Mouse (Mus musculus): ENCODE results near the gene Arhgef3. TPM values are rescaled to one million over a fixed set of nuclear protein-coding genes. Genes with fewer than 3 reads are reported as not detected.
A peak's percentile ranks its signal among the peaks of the same experiment; 100 is the strongest.

Gene Arhgef3
- polyA plus RNA-seq, 1 experiment from 2014 or later, result 4.2 TPM

DNA sequence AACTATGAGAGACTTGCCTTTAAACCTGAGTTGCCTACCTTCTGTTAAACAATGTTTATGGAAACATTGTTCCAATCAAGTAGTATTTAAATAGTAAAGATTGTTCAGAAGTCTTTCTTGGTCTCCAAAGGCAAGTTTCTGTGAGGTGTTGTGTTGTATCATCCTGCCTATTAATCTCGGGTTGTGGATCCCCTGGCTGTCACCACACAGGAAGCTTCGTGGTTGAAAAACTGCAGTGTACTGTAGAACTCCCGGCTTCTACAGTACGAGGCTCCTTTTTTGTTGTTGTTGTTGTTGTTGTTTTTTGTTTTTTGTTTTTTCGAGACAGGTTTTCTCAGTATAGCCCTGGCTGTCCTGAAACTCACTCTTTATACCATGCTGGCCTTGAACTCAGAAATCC is 29.2 kb upstream of the Arhgef3 start:
- WGBS, result 88% methylated on average over 5 of the region's 5 CpGs
- ATAC-seq (ENCODE audit: low FRiP score, low read depth), result no peak
- Histone ChIP-seq H3K27me3 (replicated peaks) (no peaks in the 10 kb centered on the region), H3K4me2 (replicated peaks) (no peak overlapping the region), H3K4me1 (peaks cover 8% of the 10 kb centered on the region), H3K9ac (no peak overlapping the region), H3K4me3 (no peak overlapping the region), H3K9me3 (no peaks in the 10 kb centered on the region), H3K36me3 (peaks cover 17% of the 10 kb centered on the region; the same call in 1 of the 2 replicates), H3K27ac (no peak overlapping the region)

DNA sequence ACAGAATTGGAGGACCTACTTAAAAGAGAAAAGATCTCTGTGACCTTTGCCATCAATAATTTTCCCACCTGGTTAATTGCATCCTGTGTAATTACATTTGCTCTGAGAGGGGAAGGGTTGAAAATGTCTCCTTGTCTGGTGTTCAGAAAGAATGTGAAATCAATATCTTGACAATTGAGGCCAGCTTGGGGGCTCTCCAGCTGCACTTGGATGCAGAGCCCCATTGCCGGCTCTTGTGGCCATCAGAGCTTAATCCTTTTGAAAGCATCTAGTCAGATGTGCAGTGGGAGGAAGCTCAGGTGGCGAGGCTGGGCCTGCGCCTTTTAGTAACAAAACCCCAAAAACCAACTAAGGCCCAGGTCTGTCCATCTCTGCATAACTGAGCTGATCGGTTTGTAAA is 28.7 kb upstream of the Arhgef3 start:
- Histone ChIP-seq H3K27me3 (replicated peaks) (no peaks in the 10 kb centered on the region), H3K4me1 (peaks cover 8% of the 10 kb centered on the region), H3K4me3 (no peak overlapping the region), H3K9ac (no peak overlapping the region), H3K27ac (no peak overlapping the region), H3K4me2 (replicated peaks) (no peak overlapping the region), H3K9me3 (no peaks in the 10 kb centered on the region), H3K36me3 (peaks cover 17% of the 10 kb centered on the region; the same call in 1 of the 2 replicates)
- WGBS, result 82% methylated on average over 4 of the region's 4 CpGs
- ATAC-seq (ENCODE audit: low FRiP score, low read depth), result no peak

DNA sequence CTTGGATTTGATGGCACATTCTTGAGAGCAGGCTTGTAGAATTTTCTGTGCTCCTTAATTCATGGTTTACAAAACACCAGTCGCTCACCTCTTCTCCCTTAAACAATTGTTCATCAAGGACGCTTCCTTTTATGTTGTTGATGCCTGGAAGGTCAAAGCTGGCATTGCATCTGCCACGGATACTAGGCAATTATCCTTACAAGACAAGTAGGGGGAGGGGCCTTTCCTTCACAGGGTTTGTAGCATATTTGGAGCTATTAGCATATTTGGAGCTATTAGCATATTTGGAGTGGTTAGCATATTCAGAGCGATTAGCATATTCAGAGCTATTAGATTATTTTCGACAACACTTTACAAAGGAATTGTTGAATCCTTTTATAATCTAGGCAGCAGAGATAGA is 20.5 kb upstream of the Arhgef3 start:
- 68% methylated on average over 5 of the region's 5 CpGs for WGBS
- ATAC-seq (ENCODE audit: low FRiP score, low read depth), result no peak

DNA sequence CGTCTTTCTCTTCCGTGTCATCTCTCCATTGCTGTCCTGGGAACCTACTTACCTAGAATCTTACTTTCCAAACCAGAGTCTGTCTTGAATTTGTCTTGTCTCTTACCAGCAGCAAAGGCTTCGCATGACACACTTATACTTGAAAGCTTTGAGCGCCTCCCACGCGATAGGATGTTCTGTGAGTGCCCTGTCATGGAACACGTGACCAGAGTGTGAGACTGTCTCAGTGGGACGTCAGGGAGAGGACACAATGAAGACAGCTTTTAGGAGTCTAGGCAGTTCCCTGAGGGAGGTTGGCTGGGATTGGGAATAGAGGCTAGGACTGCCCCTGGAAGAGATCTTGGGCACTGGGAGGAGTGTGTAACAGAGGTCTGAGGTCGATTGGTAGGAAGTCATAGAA is 18.6 kb upstream of the Arhgef3 start:
- H3K4me2 ChIP-seq (replicated peaks), result no peak overlapping the region
- no peak for ATAC-seq (ENCODE audit: low FRiP score, low read depth)
- H3K27ac ChIP-seq, result no peak overlapping the region
- H3K9ac ChIP-seq, result no peak overlapping the region
- H3K4me1 ChIP-seq, result 0 out of 2 replicates have a peak, but pooled peaks cover 3% of the 10 kb centered on the region
- 62% methylated on average over 9 of the region's 9 CpGs for WGBS
- H3K9me3 ChIP-seq, result no peaks in the 10 kb centered on the region
- H3K27me3 ChIP-seq (replicated peaks), result no peaks in the 10 kb centered on the region
- H3K36me3 ChIP-seq, result peaks cover 16% of the 10 kb centered on the region
- no peak overlapping the region for H3K4me3 ChIP-seq

More for the DNA sequence above, 20.5 kb upstream of the Arhgef3 start:
- H3K36me3 ChIP-seq, result peaks cover under 1% of the 10 kb centered on the region; the same call in 1 of the 2 replicates
- H3K4me2 ChIP-seq (replicated peaks), result no peak overlapping the region
- H3K9me3 ChIP-seq, result no peaks in the 10 kb centered on the region
- H3K4me1 ChIP-seq, result 0 out of 2 replicates have a peak, but pooled peaks cover 3% of the 10 kb centered on the region
- no peak overlapping the region for H3K9ac ChIP-seq
- no peak overlapping the region for H3K27ac ChIP-seq
- no peak overlapping the region for H3K4me3 ChIP-seq
- no peaks in the 10 kb centered on the region for H3K27me3 ChIP-seq (replicated peaks)

DNA sequence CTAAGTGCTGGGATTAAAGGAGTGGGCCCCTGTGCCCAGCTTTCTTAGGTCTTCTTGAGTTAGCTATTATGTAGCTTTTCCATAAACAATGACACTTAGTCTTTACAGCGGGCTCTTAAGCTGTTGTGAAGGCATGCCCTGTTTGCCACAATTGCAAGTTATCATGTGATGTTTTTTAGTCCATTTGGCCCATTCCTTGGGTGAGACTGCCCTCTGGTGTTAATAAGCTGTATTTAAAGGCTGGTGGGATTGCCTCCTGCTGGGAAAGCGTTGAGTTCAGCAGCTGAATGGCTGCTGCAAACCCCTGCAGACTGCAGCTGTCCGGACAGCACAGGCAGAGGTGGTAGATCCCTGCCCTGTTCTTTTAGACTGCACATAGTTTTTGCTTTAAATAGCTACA is 17.9 kb upstream of the Arhgef3 start:
- no peak overlapping the region for H3K4me2 ChIP-seq (replicated peaks)
- peaks cover 20% of the 10 kb centered on the region for H3K36me3 ChIP-seq
- WGBS, result 19% methylated on average over 3 of the region's 3 CpGs
- no peaks in the 10 kb centered on the region for H3K9me3 ChIP-seq
- 0 out of 2 replicates have a peak, but pooled peaks cover 3% of the 10 kb centered on the region for H3K4me1 ChIP-seq
- no peak overlapping the region for H3K4me3 ChIP-seq
- no peak overlapping the region for H3K9ac ChIP-seq
- H3K27me3 ChIP-seq (replicated peaks), result no peaks in the 10 kb centered on the region
- H3K27ac ChIP-seq, result no peak overlapping the region
- no peak for ATAC-seq (ENCODE audit: low FRiP score, low read depth)

DNA sequence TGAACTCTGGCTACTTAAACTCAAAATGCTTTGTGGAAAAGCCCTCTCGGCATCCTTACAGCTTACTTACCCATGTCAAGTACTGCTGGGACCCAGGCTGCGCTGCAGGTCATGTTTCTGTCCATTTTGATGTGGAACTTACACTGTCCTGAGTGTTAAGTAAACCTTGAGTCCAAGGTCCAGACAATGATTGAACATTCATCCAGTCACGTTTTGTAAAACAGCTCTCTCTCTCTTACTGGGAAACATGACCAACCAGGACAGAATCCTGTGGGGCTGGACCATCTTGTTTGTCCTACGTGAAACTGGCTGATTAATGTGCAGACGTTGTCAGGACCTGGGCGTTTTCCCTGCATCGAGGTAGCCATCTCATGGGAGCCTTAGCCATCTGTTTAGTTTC is 13.0 kb upstream of the Arhgef3 start:
- 53% methylated on average over 7 of the region's 7 CpGs for WGBS
- Histone ChIP-seq H3K9me3 (no peaks in the 10 kb centered on the region), H3K4me1 (peaks cover 6% of the 10 kb centered on the region; the same call in 1 of the 2 replicates), H3K4me2 (replicated peaks) (no peak overlapping the region), H3K36me3 (peaks cover 20% of the 10 kb centered on the region), H3K27ac (no peak overlapping the region), H3K9ac (no peak overlapping the region), H3K4me3 (no peak overlapping the region), H3K27me3 (replicated peaks) (no peaks in the 10 kb centered on the region)
- ATAC-seq (ENCODE audit: low FRiP score, low read depth), result no peak

DNA sequence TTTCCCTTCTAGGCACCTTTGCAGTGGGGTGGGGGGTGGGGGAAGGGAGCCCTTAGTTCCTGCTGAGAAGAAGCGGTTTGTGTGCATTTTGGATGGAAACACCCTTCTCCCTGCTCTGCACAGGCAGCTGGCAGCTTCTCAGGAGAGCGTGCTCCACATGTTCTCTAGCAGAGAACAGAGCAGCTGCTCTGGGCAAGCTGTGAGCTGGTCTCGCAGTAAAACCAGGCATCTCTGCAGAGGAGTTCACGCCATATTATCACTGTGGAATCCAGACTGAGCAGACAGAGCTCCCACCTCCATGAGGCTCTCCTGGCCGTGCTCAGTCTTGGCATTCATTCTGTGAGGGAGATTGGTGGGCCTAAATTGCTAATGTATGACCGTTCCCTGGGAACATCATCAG is 12.0 kb upstream of the Arhgef3 start:
- Histone ChIP-seq H3K4me2 (replicated peaks) (no peak overlapping the region), H3K27ac (no peak overlapping the region)
- 69% methylated on average over 6 of the region's 6 CpGs for WGBS

DNA sequence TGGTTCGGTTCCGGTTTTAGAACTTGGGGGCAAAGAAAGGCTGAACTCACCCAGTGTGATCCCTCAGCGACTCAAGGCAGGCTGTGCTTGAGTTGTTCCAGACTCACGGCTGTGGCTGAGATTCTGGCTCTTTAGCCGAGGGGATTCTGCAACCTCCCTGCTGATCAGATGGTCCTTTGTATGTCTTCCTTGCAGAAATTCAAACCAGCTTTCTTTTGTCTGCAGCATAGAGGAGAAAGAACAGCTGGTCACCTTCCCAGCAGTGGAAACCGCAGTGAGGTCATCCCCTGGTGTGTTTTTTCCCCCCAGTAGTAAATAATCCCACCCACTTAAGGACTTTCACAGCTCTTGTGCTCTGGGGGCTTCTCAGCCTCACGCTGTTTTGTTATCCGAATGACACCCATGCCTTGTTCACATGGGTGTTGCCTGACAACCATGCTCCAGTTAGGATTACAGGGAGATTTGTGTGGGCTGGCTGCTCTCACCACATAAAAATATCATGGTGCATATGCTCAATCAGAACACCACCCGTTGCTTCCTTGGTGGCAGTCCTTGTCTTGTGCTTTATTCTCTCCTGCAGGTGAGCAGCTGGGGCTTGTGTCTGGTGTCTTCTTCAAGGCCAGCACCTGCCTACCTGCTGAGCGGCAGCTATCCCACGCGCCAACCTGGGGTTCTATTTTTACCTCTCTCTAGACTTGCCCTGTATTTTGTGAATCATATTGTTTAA is 8.8 kb upstream of the Arhgef3 start:
- no peaks in the 10 kb centered on the region for H3K9me3 ChIP-seq
- H3K4me1 ChIP-seq, result peaks cover 6% of the 10 kb centered on the region; the same call in 1 of the 2 replicates
- H3K4me3 ChIP-seq, result no peak overlapping the region
- H3K27ac ChIP-seq, result no peak overlapping the region
- no peaks in the 10 kb centered on the region for H3K27me3 ChIP-seq (replicated peaks)
- no peak overlapping the region for H3K9ac ChIP-seq
- H3K4me2 ChIP-seq (replicated peaks), result no peak overlapping the region
- no peak for ATAC-seq (ENCODE audit: low FRiP score, low read depth)
- H3K36me3 ChIP-seq, result 0 out of 2 replicates have a peak, but pooled peaks cover 7% of the 10 kb centered on the region
- 58% methylated on average over 12 of the region's 12 CpGs for WGBS

More for the DNA sequence above, 12.0 kb upstream of the Arhgef3 start:
- ATAC-seq (ENCODE audit: low FRiP score, low read depth), result no peak
- Histone ChIP-seq H3K4me3 (no peak overlapping the region), H3K4me1 (peaks cover 6% of the 10 kb centered on the region; the same call in 1 of the 2 replicates), H3K27me3 (replicated peaks) (no peaks in the 10 kb centered on the region), H3K9ac (no peak overlapping the region), H3K9me3 (no peaks in the 10 kb centered on the region), H3K36me3 (peaks cover 20% of the 10 kb centered on the region)

DNA sequence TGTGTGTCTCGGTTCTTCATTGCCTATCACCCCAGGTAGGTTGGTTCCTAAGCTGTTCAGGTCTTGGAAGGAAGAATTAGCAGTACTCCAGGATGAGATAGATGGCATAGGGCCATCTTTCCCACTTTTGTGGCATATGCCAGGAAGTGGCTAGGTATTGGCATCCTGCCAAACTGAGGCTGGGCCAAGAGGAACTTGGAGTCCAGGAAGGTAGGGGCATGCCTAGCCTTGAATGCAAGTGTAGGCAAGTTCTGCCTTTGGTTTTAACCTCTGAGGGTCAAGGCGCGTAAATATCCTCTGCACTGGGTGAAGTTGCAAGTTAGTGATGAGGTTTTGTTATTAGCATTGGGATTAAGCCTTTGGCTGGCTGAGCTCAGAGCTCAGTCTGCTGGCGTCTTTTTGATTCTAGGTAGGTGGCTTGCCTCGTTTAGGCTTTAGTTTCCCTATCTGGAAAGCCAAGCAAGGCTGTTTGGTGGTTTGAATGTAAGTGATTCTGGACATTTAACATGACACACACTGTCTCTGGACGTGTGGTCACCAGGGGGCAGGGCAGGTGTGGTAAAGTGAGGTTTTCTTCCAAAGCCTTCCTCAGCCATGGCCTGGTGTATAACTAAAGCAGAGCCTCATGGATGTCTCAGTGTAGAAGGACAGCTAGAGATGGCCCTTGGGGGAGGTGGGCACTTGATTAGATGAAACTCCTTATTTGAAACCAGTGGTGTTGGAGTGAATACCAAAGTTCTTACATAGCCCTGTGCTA is 5.8 kb upstream of the Arhgef3 start:
- WGBS, result 79% methylated on average over 6 of the region's 6 CpGs
- no peak overlapping the region for H3K4me3 ChIP-seq
- no peak overlapping the region for H3K9ac ChIP-seq
- no peak for ATAC-seq (ENCODE audit: low FRiP score, low read depth)
- H3K27ac ChIP-seq, result no peak overlapping the region
- H3K9me3 ChIP-seq, result no peaks in the 10 kb centered on the region
- H3K4me1 ChIP-seq, result peaks cover under 1% of the 10 kb centered on the region
- no peak overlapping the region for H3K4me2 ChIP-seq (replicated peaks)
- H3K36me3 ChIP-seq, result no peaks in the 10 kb centered on the region
- peaks cover 8% of the 10 kb centered on the region for H3K27me3 ChIP-seq (replicated peaks)

DNA sequence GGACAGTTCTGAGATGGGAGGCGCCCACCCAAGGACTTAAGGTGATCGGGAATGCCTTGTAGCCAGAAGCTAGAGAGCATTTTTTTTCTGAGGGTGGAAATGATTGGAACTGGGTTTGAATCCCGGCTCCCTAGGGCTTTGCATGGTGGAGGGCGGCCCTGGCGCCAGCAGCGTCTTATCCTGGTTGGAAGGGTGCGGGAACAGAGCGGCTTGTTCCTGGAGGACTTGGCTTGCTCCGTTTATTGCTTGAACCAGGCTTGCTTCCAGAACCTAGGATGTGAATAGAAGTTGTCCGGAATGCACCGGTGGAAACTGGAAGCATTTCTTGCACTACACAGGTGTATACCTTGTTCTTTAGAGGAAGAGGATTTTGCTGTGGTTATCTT is 569 bp downstream of the Arhgef3 start:
- WGBS, result 17% methylated on average over 11 of the region's 11 CpGs
- Histone ChIP-seq H3K27ac (no peak overlapping the region), H3K4me3 (peak overlapping the region; percentile 55), H3K4me2 (replicated peaks) (peak overlapping the region; percentile 100), H3K4me1 (peaks cover 12% of the 10 kb centered on the region), H3K36me3 (no peaks in the 10 kb centered on the region), H3K9ac (peak overlapping the region; percentile 57; the same call in 1 of the 2 replicates), H3K27me3 (replicated peaks) (peaks cover 37% of the 10 kb centered on the region), H3K9me3 (no peaks in the 10 kb centered on the region)
- ATAC-seq (ENCODE audit: low FRiP score, low read depth), result no peak

DNA sequence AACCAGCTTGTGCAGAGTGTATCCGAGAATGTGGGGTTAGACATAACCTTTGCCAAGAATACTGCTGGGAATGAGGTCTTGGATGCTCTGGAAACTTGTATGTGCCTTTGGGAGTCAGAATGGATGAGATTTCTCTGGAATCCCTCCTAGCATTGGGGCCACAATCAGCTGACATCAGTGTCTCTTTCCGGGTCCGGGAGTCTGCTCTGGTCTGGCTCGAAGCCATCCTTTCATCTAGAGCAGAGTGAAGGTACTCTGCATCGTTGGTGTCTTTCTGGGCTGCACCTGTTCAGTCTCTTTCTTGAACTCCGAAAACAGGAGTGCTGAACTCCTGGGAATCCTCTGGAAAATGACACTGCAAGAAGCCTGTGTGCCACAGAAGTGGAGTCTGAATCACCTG is 1.3 kb downstream of the Arhgef3 start:
- no peak overlapping the region for H3K27ac ChIP-seq
- no peaks in the 10 kb centered on the region for H3K36me3 ChIP-seq
- no peak overlapping the region for H3K4me2 ChIP-seq (replicated peaks)
- no peak for ATAC-seq (ENCODE audit: low FRiP score, low read depth)
- peaks cover 37% of the 10 kb centered on the region for H3K27me3 ChIP-seq (replicated peaks)
- H3K4me3 ChIP-seq, result no peak overlapping the region
- H3K4me1 ChIP-seq, result peaks cover 12% of the 10 kb centered on the region
- no peaks in the 10 kb centered on the region for H3K9me3 ChIP-seq
- no peak overlapping the region for H3K9ac ChIP-seq
- WGBS, result 79% methylated on average over 6 of the region's 6 CpGs

DNA sequence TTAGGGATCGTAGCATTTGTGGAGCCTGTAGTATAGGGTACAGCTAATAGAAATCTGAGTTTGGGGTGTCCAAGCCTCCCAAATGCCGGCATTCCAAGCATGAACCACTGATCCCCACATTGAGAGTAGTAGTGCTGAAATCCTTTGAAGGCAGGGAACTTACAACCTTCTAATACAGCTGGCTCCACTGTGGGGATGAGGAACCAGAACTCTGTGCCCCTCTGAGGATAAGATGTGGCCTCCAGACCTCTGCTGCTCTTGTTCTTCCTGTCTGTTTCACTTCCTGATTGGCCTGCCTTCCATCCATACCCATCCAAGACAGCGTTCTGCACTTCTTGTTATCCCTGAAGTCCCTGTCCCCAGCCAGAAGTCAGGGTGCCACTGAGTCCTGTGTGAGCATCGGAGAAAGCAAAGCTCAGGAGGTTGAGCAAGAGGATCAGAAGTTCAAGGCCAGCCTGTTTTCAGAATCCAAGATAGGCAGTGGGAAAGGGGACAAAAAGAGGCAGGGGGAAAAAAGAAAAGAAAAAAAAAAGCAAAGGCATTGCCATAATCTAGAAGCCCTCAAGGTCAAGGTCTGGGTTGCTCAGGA is 2.0 kb downstream of the Arhgef3 start:
- H3K9me3 ChIP-seq, result no peaks in the 10 kb centered on the region
- ATAC-seq (ENCODE audit: low FRiP score, low read depth), result no peak
- no peak overlapping the region for H3K27ac ChIP-seq
- H3K4me3 ChIP-seq, result no peak overlapping the region
- WGBS, result 80% methylated on average over 4 of the region's 4 CpGs
- no peaks in the 10 kb centered on the region for H3K36me3 ChIP-seq
- H3K4me1 ChIP-seq, result peaks cover 12% of the 10 kb centered on the region
- no peak overlapping the region for H3K4me2 ChIP-seq (replicated peaks)
- H3K27me3 ChIP-seq (replicated peaks), result peaks cover 37% of the 10 kb centered on the region
- no peak overlapping the region for H3K9ac ChIP-seq

Data from neural tube, embryonic 12.5 days (tissue).